Mouse (Mus musculus) embryonic stem cell, embryonic (primary cell): ENCODE measurements at regions not wholly inside any gene's neighbourhood (a gene's known extent, or its start where the extent isn't known, plus 50 kb on each side); places are given as distances from the start of the nearest gene placed in this dataset.

ENCODE experiments used
- CTCF ChIA-PET, 4 experiments: fragments of 300-600 bp in 2 of 4; fragments of 350-600 bp in 2 of 4; sonication (Branson Sonifier 250); formaldehyde crosslinking; loops; one replicate each; lab custom pipeline; 2022; ENCODE audit warnings: inconsistent platforms in 2 of 4; lab: Charles Lee
- POLR2A ChIA-PET, 4 experiments: fragments of 300-600 bp in 2 of 4; fragments of 350-600 bp in 2 of 4; sonication (Branson Sonifier 250); formaldehyde crosslinking; loops; one replicate each; lab custom pipeline; 2022; ENCODE audit warnings: antibody characterized with exemption in 4 of 4, inconsistent platforms in 1 of 4; lab: Charles Lee

DNA sequence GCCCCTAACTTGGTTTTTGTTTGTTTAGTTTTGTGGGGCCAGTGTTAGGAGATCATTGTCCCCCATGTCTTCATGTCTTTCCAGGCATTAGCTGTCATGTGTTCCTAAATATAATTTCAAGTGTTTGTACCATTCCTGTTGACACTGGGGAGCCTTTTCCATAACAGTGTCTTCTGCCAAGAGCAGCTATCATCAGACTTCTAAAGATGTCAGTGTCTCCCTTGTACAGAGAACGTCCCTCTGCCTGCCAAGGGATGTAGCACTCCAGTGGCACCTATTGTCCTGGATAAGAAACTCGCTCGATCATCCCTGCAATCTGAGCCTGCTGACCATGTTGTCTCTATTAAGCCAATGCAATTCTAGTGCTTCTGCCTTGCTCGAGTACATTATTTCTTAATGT, 64.6 kb upstream of the Lhfpl2 start:
- CTCF ChIA-PET = no interaction called here
- POLR2A ChIA-PET = interaction anchor here in 1 of 4 experiments (1.0 kb wide), 1 partner anchor 11 kb away, joined by 3 read pairs; no protein-coding TSS in a partner anchor

DNA sequence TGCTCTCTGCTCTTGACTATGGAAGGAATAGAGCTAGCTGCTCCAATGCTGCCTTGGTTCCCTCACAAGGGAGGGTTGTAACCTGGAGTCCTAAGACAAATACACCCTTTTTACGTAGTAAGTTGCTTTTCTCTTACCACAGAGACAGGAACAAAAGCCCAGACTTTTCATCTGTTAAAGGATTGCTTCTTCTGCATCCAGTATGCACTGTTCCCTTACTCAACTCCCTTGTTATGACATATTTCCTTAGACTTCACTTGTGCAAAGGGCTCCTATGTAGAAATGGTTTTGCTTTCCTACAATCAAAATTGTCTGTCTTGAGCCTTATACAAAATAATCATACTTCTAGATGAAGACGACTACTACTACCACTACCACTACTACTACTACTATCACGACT, 62.2 kb upstream of the Lhfpl2 start:
- POLR2A ChIA-PET = no interaction called here
- CTCF ChIA-PET = no interaction called here

DNA sequence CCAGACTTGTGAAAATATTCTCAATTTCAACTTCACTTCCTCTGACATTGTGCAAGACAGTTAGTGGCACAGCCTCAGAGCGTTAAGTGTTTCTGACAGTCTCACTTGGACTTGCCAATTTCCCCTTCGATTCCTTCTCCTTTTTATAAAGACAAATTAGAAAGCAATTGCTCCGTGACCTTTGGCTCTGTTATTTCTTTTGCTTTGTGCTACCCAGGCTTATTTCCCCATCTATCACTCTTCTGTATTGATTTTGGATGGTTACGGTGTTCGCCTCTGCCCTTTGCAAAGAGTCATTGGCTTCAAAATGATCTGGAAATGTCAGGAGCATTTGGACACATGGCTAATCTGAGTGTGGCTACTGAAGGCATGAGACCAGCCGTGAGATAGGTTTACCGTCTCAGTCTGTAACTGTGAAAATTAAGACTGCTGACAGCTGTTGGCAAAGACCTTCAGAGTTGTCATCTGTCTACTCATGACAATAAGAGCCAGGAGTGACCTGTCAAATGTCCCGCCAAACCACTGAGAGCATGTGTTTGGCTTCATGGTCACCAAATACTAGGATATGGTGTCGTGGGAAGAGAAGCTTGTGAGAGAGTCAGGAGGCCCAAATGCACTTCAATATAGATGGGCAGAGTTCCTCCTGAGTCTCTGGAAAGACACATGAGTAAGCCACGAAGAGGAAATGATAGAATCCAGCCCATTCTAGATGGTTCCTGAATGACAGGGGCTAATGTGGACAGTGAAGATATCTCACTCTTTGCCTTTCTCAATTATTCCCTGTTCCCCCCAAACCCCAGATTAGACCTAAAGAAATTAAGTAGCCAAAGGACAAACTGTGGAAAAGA, 60.8 kb upstream of the Lhfpl2 start:
- CTCF ChIA-PET = no interaction called here

DNA sequence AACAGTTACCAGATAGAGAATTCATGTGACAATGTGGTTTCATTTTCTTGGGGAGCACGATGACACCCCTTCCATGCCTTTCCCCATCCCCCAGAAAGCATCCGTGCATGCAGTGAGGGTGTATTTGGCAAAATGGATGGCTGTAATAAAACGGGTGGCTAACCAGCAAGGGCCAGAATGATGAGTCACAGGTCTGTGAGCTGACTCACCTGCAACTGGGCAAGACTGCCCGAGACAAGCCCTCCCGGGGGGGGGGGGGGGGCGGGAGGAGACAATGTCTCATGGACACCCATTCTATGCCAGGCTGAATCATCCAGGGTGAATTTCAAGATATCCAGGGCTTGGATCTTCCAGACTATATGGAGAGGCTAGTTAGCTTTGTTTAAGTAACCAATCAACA, 59.6 kb upstream of the Lhfpl2 start:
- ChIA-PET CTCF (no interaction called here), POLR2A (no interaction called here)

More for the DNA sequence above, 60.8 kb upstream of the Lhfpl2 start:
- POLR2A ChIA-PET = interaction anchor here in 1 of 4 experiments (0.6 kb wide), 1 partner anchor 24 kb away, joined by 4 read pairs; no protein-coding TSS in a partner anchor

DNA sequence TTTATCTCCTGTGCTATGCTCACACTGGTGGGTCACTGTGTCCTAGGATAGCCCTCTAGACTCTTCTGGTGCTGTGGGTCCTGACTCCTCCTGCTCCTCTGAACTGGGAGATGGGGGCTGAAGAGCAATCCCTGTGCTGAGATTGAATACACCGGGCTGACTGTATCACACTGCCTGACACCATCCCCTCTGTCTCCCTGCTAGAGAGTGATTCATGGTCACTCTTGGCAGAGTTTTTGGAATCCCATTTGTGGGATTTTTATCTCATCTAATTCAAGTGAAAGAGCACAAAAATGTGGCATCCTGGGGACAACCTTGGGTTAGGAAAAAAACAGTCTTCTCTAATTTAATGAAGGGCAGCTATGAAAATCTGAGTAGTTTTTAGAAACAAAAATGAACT, 59.2 kb upstream of the Lhfpl2 start:
- ChIA-PET POLR2A (no interaction called here), CTCF (no interaction called here)

DNA sequence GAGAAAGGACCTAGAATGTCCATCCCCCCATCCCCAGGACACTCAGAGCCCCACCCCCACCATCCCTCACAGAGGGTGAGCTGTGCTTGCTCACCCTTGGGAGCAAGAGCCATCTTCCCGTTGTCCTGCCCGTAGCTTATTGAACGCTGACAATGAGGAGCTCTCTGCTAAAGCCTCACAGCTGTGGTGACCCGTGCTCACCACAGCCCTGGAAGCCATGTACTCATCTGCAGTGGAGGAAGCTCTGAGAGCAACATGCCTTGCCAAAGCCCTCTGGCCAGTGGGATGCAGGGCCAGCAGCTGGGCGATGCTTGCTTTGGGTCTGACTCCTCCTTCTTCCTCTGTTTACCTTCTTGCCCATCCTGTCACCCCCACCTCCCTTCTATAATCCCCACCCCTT, 53.8 kb upstream of the Lhfpl2 start:
- POLR2A ChIA-PET = interaction anchor here in 1 of 4 experiments (0.6 to 1.4 kb wide), 2 partner anchors 14 to 105 kb away, joined by 3 to 6 read pairs; no protein-coding TSS in a partner anchor

DNA sequence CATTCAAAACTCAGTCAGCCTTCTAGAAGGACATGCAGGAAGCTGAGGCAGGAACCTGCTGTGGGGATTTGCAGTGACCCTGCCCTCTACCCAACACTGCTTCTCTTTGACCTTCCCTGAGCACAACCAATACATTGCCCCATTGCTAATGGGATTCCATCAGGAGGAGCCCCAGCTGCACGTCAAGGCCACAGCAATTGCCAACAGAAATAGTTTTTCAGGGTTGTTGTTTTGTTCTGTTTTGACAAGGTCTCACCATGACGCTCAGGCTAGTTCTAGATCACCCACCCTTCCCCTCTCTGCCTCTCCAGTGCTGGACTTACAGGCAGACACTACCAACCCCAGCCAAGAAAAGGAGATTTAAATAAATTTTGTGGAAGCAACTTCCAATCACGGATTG, 53.2 kb upstream of the Lhfpl2 start:
- CTCF ChIA-PET = no interaction called here
- POLR2A ChIA-PET = interaction anchor here in 1 of 4 experiments (0.6 to 1.4 kb wide), 3 partner anchors 12 to 105 kb away, joined by 3 to 6 read pairs (median 3); no protein-coding TSS in a partner anchor

More for the DNA sequence above, 53.8 kb upstream of the Lhfpl2 start:
- CTCF ChIA-PET = interaction anchor here in 2 of 4 experiments (0.6 kb wide), 2 partner anchors 209 to 522 kb away, joined by 4 read pairs; no protein-coding TSS in a partner anchor

DNA sequence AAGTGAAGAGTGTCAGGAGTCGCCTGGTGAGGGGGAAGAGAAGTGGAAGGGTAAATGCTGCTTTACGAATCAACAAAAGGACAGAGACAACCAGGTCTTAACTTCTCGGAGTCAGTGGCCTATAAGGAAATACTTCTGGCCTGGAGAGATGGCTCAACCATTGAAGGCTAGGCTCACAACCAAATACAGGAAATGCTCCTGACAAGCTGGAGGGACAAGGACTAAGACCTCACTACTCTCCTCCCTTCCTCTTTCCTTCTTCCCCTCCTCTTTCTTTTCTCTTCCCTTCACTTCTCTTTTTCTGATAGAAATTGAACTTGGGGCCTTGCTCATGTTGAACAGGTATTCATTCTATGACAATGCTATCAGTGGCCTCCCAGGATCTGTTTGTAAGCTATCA, 51.7 kb upstream of the Lhfpl2 start:
- CTCF ChIA-PET = no interaction called here
- POLR2A ChIA-PET = interaction anchor here in 1 of 4 experiments (0.8 kb wide), 1 partner anchor 24 kb away, joined by 3 read pairs; no protein-coding TSS in a partner anchor
